Mouse (Mus musculus): ENCODE results near the gene Stpg1. TPM values are rescaled to one million over a fixed set of nuclear protein-coding genes. Genes with fewer than 3 reads are reported as not detected.

Gene Stpg1
- polyA plus RNA-seq (2014; fragmentation: Illumina TruSeq; extraction: RNeasy Lipid Tissue Mini Kit (QIAGEN cat#74804); ENCODE audit: low read depth, low replicate concordance) = not detected

GRCm38 (mm10) chr4:135494521-135495396 is at the start of gene Stpg1, which contains the start of gene Nipal3:
Stpg1 (plus strand) TSS chr4:135494790.
Nipal3 (minus strand) TSS chr4:135495038.

GRCm38 (mm10) chr4:135573251-135573808 is 78.7 kb downstream of the Stpg1 start, which contains the start of gene Grhl3:
Grhl3 (minus strand) TSS chr4:135573630.

Other genes starting within 250 kb of the Stpg1 start
- 129 TPM for gene Clic4, start 222.0 kb upstream of the Stpg1 start, polyA plus RNA-seq (2014; fragmentation: Illumina TruSeq; extraction: RNeasy Lipid Tissue Mini Kit (QIAGEN cat#74804); ENCODE audit: low read depth, low replicate concordance)
- 246 TPM for gene Srrm1, start 141.5 kb upstream of the Stpg1 start, polyA plus RNA-seq (2014; fragmentation: Illumina TruSeq; extraction: RNeasy Lipid Tissue Mini Kit (QIAGEN cat#74804); ENCODE audit: low read depth, low replicate concordance)
- not detected for gene Ncmap, start 96.6 kb upstream of the Stpg1 start, polyA plus RNA-seq (2014; fragmentation: Illumina TruSeq; extraction: RNeasy Lipid Tissue Mini Kit (QIAGEN cat#74804); ENCODE audit: low read depth, low replicate concordance)
- gene Rcan3, start 60.9 kb upstream of the Stpg1 start, polyA plus RNA-seq (2014; fragmentation: Illumina TruSeq; extraction: RNeasy Lipid Tissue Mini Kit (QIAGEN cat#74804); ENCODE audit: low read depth, low replicate concordance) = 10.6 TPM
- 3.1 TPM for gene Nipal3, start 248 bp downstream of the Stpg1 start, polyA plus RNA-seq (2014; fragmentation: Illumina TruSeq; extraction: RNeasy Lipid Tissue Mini Kit (QIAGEN cat#74804); ENCODE audit: low read depth, low replicate concordance)
- gene Grhl3, start 78.8 kb downstream of the Stpg1 start, polyA plus RNA-seq (2014; fragmentation: Illumina TruSeq; extraction: RNeasy Lipid Tissue Mini Kit (QIAGEN cat#74804); ENCODE audit: low read depth, low replicate concordance) = not detected
- not detected for gene Ifnlr1, start 191.5 kb downstream of the Stpg1 start, polyA plus RNA-seq (2014; fragmentation: Illumina TruSeq; extraction: RNeasy Lipid Tissue Mini Kit (QIAGEN cat#74804); ENCODE audit: low read depth, low replicate concordance)
- gene Il22ra1, start 233.4 kb downstream of the Stpg1 start, polyA plus RNA-seq (2014; fragmentation: Illumina TruSeq; extraction: RNeasy Lipid Tissue Mini Kit (QIAGEN cat#74804); ENCODE audit: low read depth, low replicate concordance) = not detected